Mouse (Mus musculus) frontal cortex, adult 2 months (tissue): Measurements from ENCODE around the gene Slain1. TPM values are rescaled to one million over a fixed set of nuclear protein-coding genes. Genes with fewer than 3 reads are reported as not detected.
"Not testable (repeated sequence)": the region's sequence is repeated elsewhere in the genome, so short reads cannot be mapped to it uniquely, and the experiment has no call there.

Experiments used
- DNase-seq, 2 experiments: peaks; one replicate each; pipeline ENCODE4 v3.0.0; 2022; ENCODE audit warnings: low spot score in 1 of 2; ENCODE audit errors: extremely low spot score in 1 of 2
- polyA plus RNA-seq: library from polyadenylated mRNA; depleted of rRNA; stranded (reverse); fragments of >200 nt; gene quantifications from 2 replicates; pipeline ENCODE4 v1.2.3, GENCODE M21; 2012; rRNA removed

The Slain1 gene
- polyA plus RNA-seq, 1 experiment = 55.8 TPM

GRCm38 (mm10) chr14:103720163-103720562 is 70.1 kb downstream of the Slain1 start:
- DNase-seq = no peak

DNA sequence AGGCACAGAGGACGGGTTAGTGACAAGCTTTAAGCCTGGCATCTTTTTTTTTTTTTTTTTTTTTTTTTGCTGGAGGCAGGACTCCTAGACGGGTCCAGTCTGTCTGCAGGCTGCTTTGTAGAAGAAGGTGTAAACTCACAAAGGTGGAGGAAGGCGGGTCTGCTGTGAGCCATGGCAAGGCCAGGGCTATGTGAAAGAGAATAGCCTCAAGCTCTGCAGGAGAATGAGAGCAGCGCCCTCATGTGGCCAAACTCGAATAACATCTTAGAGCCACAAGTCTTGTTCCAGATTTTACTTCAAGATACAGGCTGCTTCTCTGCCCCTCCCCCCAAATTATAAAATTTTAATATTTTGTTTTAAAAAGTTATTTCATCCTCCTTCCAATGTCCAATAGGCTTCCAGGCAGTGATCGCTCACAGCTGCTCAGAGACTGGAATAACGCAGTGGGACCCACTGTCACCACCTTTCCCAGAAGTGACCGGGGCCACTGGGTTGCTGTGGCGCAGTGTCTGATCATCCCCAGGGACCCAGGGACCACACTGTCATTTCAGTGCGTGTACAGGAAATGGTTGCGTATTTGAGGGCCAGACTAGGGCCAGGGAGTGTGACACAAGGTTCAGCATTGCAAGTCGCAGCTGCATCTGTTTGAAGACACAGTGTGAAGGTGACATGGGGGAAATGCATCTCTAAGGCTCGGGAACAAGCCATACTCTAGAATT is 70.8 kb downstream of the Slain1 start:
- peak in 1 of 2 experiments; percentile 87 for DNase-seq

- no peak for DNase-seq
These were observed 73.3 kb downstream of the Slain1 start for GRCm38 (mm10) chr14:103723314-103723713.

GRCm38 (mm10) chr14:103723841-103724240 is 73.8 kb downstream of the Slain1 start:
- no peak for DNase-seq

- no peak for DNase-seq
These were observed 78.5 kb downstream of the Slain1 start for GRCm38 (mm10) chr14:103728506-103728905.

DNA sequence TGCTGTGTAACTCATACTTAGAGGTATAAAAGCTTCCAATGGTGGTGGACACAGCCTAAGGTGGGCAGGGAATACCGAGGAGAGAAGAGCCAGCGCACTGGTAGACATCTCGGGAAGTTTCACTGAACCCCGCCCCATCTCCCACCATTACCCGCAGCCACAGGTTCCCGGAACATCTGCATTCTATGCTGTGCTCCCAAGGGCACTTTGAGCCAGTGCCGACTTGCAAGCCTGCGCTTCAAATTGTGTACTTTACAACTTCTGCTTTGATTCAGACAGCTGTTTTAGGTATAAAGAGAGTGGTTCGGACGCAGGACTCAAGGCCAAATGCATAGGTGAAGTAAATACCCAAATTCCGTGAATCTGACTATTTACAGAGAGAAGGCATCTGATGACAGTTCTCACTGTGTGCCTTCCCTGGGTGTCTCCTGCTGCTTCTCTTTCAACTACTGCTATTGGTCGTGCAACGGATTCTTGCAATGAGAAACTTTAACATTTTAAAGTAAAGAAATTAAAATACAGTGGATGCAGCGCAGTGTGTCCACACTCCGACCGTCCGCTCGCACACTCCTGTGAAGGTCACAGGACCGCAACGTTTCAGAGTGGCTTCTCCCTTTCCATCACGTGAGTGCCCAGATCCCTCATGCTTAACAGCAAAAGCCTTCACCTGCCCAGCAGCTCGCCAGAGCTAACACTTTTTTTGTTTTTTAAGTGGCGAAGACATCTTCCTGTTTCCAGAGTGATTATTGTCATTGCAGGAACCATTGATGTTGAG is 79.1 kb downstream of the Slain1 start:
- DNase-seq = no peak

DNA sequence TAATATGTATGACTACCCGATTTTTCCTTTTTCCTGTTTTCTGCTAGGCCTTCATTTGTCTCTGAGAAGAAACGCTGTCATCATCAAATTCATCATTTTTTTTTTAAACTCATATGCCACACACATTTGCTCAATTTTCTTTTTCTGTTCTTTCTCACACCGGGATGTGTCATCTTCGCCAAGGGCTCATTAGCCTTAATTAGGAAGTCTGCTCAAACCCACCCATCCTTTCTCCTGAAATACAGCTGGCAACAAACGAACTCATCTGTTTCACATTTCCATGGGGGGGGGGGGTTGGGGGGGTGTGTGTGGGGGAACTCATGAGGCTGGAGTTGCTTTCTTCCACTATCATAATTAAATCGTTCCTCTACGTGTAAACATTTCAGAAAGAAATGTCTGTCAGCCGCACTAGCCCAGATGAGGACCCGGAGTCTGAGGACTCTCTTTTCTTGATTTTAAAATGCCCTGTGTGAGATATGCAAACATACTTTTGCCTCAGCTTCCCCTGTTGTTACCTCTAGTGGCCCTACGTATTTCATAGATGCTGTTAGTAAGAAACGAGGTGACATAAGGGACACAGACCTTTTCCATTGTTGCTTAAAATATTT is 79.8 kb downstream of the Slain1 start:
- no peak for DNase-seq

GRCm38 (mm10) chr14:103732626-103733025 is 82.6 kb downstream of the Slain1 start:
- no peak for DNase-seq

DNA sequence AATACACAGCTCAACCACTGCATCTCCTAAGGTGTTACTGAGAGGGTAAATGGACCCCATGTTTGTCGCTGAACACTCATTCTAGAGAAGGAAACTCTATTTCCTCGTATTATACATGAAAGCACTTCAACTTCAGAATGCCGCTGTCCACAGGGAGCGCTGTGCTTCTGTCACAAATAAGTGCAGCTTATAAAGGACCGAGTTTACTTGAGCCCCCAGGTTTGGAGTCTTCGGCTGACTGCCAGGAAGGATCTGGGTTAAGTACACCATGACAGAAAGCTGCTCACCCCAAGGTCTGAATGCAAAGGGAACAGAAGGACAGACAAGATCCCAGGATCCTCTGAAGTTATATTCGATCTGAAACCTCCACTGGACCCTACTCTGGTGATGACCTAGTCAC is 91.2 kb downstream of the Slain1 start:
- no peak for DNase-seq

GRCm38 (mm10) chr14:103742150-103742549 is 92.1 kb downstream of the Slain1 start:
- DNase-seq = no peak

DNA sequence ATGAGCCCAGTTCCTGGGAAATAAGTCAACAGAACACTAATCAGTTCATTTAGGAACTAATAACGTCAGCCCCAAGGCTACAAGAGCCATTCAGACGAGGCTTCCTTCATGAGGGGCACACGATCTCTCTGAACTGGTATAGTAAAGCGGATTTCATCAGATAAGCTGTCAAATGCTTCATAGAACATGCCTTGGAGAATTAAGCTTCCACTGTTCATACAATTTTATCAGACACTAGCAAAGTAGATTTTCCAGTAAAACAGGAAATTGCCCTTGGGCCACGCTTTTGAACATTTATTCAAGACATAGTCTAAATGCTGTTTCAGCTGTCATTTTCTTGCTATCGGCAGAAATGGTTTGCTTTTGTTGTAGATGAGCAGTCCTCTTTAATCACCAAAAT is 97.3 kb downstream of the Slain1 start:
- no peak for DNase-seq

GRCm38 (mm10) chr14:103750638-103751037 is 100.6 kb downstream of the Slain1 start:
- DNase-seq = not testable (repeated sequence)

- peak; percentile 38 to 55 for DNase-seq
These were observed 101.4 kb downstream of the Slain1 start for GRCm38 (mm10) chr14:103751384-103751783.

GRCm38 (mm10) chr14:103752773-103753172 is 102.7 kb downstream of the Slain1 start:
- DNase-seq = no peak

DNA sequence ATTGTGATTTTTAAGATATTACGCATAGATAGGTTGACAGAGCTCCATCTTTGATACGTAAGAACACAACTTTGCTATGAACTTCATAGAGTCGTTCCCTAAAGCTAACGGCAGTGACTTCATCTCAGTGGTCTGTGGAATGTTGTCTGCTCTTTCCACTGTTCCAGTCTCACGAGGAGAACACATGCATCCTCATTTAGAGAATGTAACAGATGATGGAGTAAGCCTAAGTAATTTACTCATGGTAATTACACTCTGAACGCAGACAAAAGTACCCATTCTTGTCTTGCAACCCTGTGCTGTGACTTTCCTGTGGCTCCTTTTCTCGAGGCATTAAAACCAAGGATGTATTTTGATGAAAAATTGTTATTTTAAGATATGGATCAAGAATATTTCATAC is 104.0 kb downstream of the Slain1 start:
- no peak for DNase-seq

GRCm38 (mm10) chr14:103754465-103754864 is 104.4 kb downstream of the Slain1 start:
- DNase-seq = no peak

Other genes starting within 250 kb of the Slain1 start
- 1.3 and 1.4 TPM in 2 replicates for gene Scel, start 136.9 kb upstream of the Slain1 start, polyA plus RNA-seq
- gene Ednrb, start 194.2 kb downstream of the Slain1 start, polyA plus RNA-seq = 36.2 and 44.5 TPM in 2 replicates